Mouse (Mus musculus) cortical plate, adult 2 months (tissue): ENCODE results near the gene Cd200.

Source experiments
- CTCF ChIP-seq: fragments of 200-500 bp; IDR thresholded peaks from 2 replicates; pipeline ENCODE4 v1.5.1; 2011; ENCODE audit warnings: mild to moderate bottlenecking, control low read depth, low read length; ENCODE audit not compliant: insufficient read depth; ENCODE audit errors: extremely low read depth
- POLR2A ChIP-seq: fragments of 200-500 bp; IDR thresholded peaks from 2 replicates; pipeline ENCODE4 v1.6.1; 2011; ENCODE audit warnings: mild to moderate bottlenecking, low read length, control low read depth; ENCODE audit not compliant: insufficient read depth; ENCODE audit errors: extremely low read depth

- TF ChIP-seq CTCF = no peak
- no peak for TF ChIP-seq POLR2A
Measured at GRCm38 (mm10) chr16:45391680-45392079, 17.2 kb downstream of the Cd200 start.
